Mouse (Mus musculus): ENCODE measurements around the gene Phkb. TPM values are rescaled to one million over a fixed set of nuclear protein-coding genes. Genes with fewer than 3 reads are reported as not detected.

Phkb gene
- polyA plus RNA-seq (2014; fragmentation: Illumina TruSeq; extraction: RNeasy Lipid Tissue Mini Kit (QIAGEN cat#74804); ENCODE audit: low read depth, low replicate concordance): 165 TPM

DNA sequence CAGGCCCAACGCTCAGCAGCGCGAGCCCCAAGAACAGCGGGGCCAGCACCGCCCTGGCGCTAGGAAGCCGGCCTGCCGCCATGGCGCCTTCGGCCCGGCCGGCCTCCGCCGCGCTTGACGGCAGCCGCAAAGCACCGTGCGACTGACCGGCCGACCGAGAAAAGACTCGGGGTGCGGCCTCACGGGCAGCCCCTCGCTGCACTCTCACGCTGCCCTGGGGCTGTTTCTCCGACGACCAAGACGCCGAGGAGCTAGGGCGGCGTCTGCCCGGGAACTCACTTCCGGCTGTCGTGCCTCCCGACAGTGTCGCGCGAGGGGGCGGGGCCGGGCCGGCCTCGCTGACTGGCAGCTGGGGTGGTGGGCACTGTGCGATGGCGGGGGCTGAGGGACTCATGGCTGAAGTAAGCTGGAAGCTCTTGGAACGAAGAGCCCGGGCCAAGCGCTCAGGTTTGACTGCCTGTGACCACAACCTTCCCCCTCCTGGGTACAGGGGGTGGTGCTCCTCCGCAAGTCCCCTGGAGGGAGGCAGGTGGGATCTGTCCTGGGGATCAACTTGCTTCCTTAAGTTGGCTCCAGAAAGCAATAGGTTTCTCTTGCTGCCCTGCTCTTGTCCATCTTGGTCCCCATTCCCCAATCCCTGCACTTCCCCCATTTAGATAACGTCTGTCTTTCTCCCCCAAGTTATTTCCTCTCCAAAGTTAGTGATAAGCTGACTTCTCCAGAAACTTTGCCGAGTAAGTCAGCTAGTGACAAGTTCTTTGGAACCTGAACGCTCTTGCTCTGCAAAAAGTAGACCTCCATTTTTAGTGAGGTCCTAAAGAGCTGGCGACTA lies at the start of gene Phkb, which contains the start of gene Itfg1:
Phkb (plus strand) TSS at position 303 of the 832 bp plus-strand sequence.
Itfg1 (minus strand) TSS at position 265 of the 832 bp plus-strand sequence.

Other genes with a start within 250 kb of the Phkb start
- 13.1 TPM for gene Neto2, start 140.0 kb upstream of the Phkb start, polyA plus RNA-seq (2014; fragmentation: Illumina TruSeq; extraction: RNeasy Lipid Tissue Mini Kit (QIAGEN cat#74804); ENCODE audit: low read depth, low replicate concordance)
- 365 TPM for gene Itfg1, start within 50 bp of the Phkb start, polyA plus RNA-seq (2014; fragmentation: Illumina TruSeq; extraction: RNeasy Lipid Tissue Mini Kit (QIAGEN cat#74804); ENCODE audit: low read depth, low replicate concordance)

All from adrenal gland, adult 10 weeks (tissue).